Mouse (Mus musculus) kidney, embryonic 14.5 days (tissue): ENCODE measurements around the gene Dcaf12. TPM values are rescaled to one million over a fixed set of nuclear protein-coding genes. Genes with fewer than 3 reads are reported as not detected.

Experiments used
- ATAC-seq: fragments of 200-750 bp; cut with Nextera tagmentation; 2 replicates; pipeline ENCODE4 v1.8.0; 2017; ENCODE audit warnings: moderate number of reproducible peaks, mild to moderate bottlenecking, moderate TSS enrichment, moderate library complexity; ENCODE audit not compliant: low FRiP score, low TSS enrichment
- H3K27ac ChIP-seq: fragments of 300-500 bp; sonication (generic); 2 replicates; pipeline ENCODE4 v1.5.1; 2014; ENCODE audit warnings: low read depth, mild to moderate bottlenecking, low read length, moderate library complexity, mixed read lengths
- H3K27me3 ChIP-seq: fragments of 300-500 bp; sonication (generic); 2 replicates; pipeline ENCODE4 v1.6.1; 2014; ENCODE audit warnings: mild to moderate bottlenecking, low read length; ENCODE audit not compliant: control insufficient read depth, insufficient read depth
- H3K36me3 ChIP-seq: fragments of 300-500 bp; sonication (generic); 2 replicates; pipeline ENCODE4 v1.6.1; 2014; ENCODE audit warnings: low read length, mixed read lengths; ENCODE audit not compliant: control insufficient read depth, insufficient read depth
- H3K4me1 ChIP-seq: fragments of 300-500 bp; sonication (generic); 2 replicates; pipeline ENCODE4 v1.6.1; 2014; ENCODE audit warnings: low read length, mixed read lengths; ENCODE audit not compliant: control insufficient read depth, insufficient read depth
- H3K4me2 ChIP-seq: fragments of 300-500 bp; sonication (generic); replicated peaks from 2 replicates; pipeline ENCODE4 v1.6.1; 2014; ENCODE audit warnings: low read depth, mild to moderate bottlenecking, low read length
- H3K4me3 ChIP-seq: fragments of 300-500 bp; sonication (generic); 2 replicates; pipeline ENCODE4 v1.5.1; 2014; ENCODE audit warnings: mild to moderate bottlenecking, low read length
- H3K9ac ChIP-seq: fragments of 300-500 bp; sonication (generic); 2 replicates; pipeline ENCODE4 v1.6.1; 2014; ENCODE audit warnings: low read depth, mild to moderate bottlenecking, low read length, moderate library complexity
- H3K9me3 ChIP-seq: fragments of 300-500 bp; sonication (generic); 2 replicates; pipeline ENCODE4 v1.6.1; 2016; ENCODE audit warnings: low read length; ENCODE audit not compliant: control insufficient read depth
- WGBS: fragments of 180-500 bp; shearing (Covaris S2); extraction: QIAGEN DNeasy Blood & Tissue Kit; methylation state at CpG from one replicate; pipeline ENCODE4 v1.1.7; 2014; 5-methylcytosine and 5-hydroxymethylcytosine counted together
- polyA plus RNA-seq: library from polyadenylated mRNA; unstranded; fragments of >200 nt; fragmentation: Nextera tagmentation; extraction: Ambion mirVana; gene quantifications from 2 replicates; pipeline ENCODE4 v1.2.1, GENCODE M21; 2014

The Dcaf12 gene
- polyA plus RNA-seq, 1 experiment from 2014 or later, result 53.0 TPM

DNA sequence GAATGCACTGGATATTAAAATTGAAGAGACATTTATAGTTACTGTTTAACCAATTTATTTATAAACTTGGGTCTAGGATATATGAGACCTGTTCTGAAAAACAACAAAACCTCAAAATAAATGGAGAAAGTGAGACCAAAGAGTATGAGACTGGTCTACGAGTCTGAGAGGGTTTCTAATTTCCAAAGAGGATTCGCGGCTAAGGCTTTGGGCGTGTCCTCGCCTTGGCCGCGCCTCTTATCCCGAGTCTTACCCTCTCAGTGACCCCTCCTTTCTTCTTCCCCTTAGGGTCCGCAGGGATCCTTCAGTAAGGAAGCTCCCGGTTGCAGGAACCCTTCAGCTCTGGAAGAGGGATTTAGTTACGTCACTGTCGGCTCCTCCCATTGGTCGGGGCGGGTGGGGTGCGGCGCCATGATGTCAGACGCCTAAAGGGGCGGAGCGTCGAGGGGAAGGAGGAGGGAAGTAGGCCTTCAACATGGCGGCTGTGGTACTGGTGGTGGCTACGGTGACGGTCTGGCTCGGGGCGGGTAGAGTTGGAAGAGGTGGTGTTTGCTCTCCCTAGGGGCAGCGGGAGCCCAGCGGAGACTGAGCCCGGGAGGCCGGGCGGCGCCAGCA, 34.0 kb upstream of the Dcaf12 start, which contains the start of gene Ubap1:
Gene Ubap1, plus strand, starts transcription at position 413 of the 615 bp plus-strand sequence.
- H3K4me2 ChIP-seq, result peak within 1 kb of the TSS; percentile 67
- H3K4me1 ChIP-seq, result 0 out of 2 replicates have a peak, but pooled peaks cover 4% of the 10 kb centered on the region
- peak within 1 kb of the TSS; percentile 86 for H3K9ac ChIP-seq
- ATAC-seq, result peak; percentile 99
- H3K36me3 ChIP-seq, result 0 out of 2 replicates have a peak, but pooled peaks cover 6% of the 10 kb centered on the region
- H3K9me3 ChIP-seq, result no peaks in the 10 kb centered on the region
- peak within 1 kb of the TSS; percentile 96 for H3K27ac ChIP-seq
- WGBS, result under 1% methylated on average over 31 of the region's 31 CpGs
- peak within 1 kb of the TSS; percentile 89 for H3K4me3 ChIP-seq
- H3K27me3 ChIP-seq, result no peaks in the 10 kb centered on the region

DNA sequence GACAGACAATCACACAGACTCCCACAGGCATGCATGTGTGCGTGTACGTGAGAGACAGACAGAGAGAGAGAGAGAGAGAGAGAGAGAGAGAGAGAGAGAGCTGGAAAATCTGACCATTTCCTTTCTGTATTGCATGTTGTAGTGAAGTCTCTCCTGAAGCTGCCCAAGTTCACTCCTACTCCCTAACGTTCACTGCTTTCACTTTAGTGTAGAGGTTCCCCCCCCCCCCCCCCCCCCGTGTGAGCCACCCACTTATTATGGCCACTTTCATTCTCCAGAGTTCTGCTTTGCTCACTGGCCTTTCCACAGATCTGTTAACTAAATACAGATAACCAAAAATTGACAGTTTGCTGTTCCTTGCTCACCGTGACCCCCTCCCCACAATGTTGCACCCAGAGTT, 33.1 kb upstream of the Dcaf12 start:
- 0 out of 2 replicates have a peak, but pooled peaks cover 2% of the 10 kb centered on the region for H3K36me3 ChIP-seq
- H3K27me3 ChIP-seq, result no peaks in the 10 kb centered on the region
- H3K9me3 ChIP-seq, result no peaks in the 10 kb centered on the region
- H3K9ac ChIP-seq, result no peak overlapping the region
- H3K27ac ChIP-seq, result 0 out of 2 replicates have a peak overlapping the region, but pooled peaks have one; percentile 6
- no peak for ATAC-seq
- H3K4me3 ChIP-seq, result peak overlapping the region; percentile 89; the same call in 1 of the 2 replicates
- H3K4me2 ChIP-seq, result peak overlapping the region; percentile 8
- H3K4me1 ChIP-seq, result 0 out of 2 replicates have a peak, but pooled peaks cover 4% of the 10 kb centered on the region
- WGBS, result 48% methylated on average over 5 of the region's 5 CpGs

DNA sequence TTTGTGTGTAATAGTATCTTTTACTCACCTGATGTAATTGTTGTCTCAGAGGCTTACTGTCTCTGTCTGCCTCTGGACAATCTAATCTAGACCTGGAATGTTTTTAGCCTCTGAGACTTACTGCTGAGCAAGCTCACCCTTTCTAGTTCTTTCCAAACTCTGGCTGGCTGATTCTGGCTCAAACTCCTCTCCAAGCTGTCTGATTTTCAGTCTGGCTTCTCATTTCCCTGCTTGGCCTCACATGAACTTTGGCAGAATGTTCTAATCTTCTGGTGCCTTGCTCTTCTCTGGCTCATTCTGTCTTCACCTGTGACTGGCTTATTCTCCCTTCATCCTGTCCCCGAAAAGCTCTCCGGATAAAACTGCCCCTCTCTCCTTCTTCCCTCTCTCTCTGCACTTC, 31.3 kb upstream of the Dcaf12 start:
- Histone ChIP-seq H3K27ac (no peak overlapping the region), H3K4me2 (no peak overlapping the region), H3K9me3 (no peaks in the 10 kb centered on the region), H3K9ac (no peak overlapping the region), H3K27me3 (no peaks in the 10 kb centered on the region), H3K4me1 (0 out of 2 replicates have a peak, but pooled peaks cover 4% of the 10 kb centered on the region), H3K4me3 (no peak overlapping the region), H3K36me3 (no peaks in the 10 kb centered on the region)
- no peak for ATAC-seq
- whole genome bisulfite sequencing, result 75% methylated on average over 2 of the region's 2 CpGs

DNA sequence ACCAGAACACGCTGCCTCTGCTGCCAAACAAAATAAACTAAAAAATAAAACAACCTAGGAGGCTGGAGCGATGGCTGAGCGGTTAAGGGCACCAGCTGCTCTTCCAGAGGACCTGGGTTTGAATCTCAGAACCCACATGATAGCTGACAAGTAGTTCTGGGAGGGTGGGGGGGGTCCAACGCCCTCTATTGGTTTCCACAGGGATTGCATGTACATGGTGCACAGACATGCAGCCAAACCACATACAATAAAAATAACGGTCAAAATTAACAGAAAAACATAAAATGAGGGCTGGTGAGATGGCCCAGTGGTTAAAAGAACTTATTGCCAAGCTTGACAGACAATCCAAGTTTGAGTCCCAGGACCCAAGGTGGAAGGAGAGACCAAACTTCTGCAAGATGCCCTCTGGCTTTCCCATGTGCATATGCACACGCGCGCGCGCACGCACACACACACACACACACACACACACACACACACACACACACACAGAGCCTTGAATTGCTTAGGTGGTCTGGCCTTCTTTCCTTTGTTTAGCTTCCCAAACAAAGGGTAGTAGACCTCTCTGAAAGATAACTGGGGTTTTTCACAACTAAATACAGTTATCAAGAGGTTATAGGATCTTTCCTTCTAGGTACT, 26.3 kb upstream of the Dcaf12 start:
- 78% methylated on average over 11 of the region's 11 CpGs for WGBS
- Histone ChIP-seq H3K9ac (no peak overlapping the region), H3K4me2 (no peak overlapping the region), H3K36me3 (no peaks in the 10 kb centered on the region), H3K4me1 (no peaks in the 10 kb centered on the region), H3K27me3 (no peaks in the 10 kb centered on the region), H3K27ac (no peak overlapping the region), H3K4me3 (no peak overlapping the region), H3K9me3 (no peaks in the 10 kb centered on the region)
- ATAC-seq, result no peak

DNA sequence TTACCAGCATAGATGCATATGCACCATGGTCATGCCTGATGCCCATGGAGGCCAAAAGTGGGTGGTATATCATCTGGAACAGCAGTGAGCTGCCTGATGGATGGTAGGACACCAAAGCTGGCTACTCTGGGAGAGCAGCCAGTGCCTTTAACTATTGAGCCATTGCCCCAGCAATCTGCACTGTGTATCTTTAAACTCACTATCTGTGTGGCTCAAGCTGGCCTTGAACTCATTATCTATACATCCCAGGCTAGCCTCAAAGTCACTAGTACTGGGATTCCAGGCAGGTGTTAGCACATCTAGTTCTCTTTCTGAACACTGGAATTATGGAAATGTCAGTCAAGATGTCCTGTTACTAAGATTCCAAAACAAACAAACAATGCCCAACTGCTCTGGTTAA, 21.9 kb upstream of the Dcaf12 start:
- no peak overlapping the region for H3K4me3 ChIP-seq
- no peak overlapping the region for H3K9ac ChIP-seq
- H3K27me3 ChIP-seq, result no peaks in the 10 kb centered on the region
- H3K4me1 ChIP-seq, result no peaks in the 10 kb centered on the region
- ATAC-seq, result no peak
- no peaks in the 10 kb centered on the region for H3K36me3 ChIP-seq
- no peak overlapping the region for H3K4me2 ChIP-seq
- H3K27ac ChIP-seq, result no peak overlapping the region
- H3K9me3 ChIP-seq, result no peaks in the 10 kb centered on the region

DNA sequence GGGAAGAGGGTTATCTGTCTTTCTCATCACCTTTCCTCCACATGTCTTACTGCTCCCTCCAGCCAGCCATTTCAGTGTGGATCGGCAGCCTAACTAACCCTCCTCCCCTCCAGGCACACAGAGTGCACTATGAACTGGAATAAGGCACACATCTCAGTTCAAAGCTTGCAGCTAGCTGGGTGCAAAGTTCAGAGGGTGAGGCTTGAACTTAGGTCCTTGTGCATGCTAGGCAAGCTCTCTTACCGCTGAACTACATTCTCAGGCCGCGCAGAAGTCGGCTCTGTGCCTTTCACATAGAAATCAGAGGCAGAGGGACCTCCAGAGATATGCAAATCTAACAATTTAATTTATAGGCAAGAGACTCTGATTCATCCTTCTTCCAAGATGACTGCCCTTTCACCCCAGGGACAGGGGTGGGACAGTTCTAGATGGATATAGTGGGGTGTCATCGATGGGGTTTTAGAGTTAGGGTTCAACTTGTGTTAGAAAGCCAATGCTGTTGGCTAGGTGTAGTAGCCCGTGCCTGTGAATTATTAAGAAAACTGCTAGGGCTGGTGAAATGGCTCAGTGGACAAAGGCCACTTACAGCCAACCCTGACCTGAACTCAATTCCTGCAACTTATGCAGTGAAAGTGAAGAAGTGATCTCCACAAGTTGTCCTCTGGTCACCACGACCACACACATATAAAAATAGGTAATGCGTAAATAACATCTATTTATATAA, 17.2 kb upstream of the Dcaf12 start:
- Histone ChIP-seq H3K9me3 (no peaks in the 10 kb centered on the region), H3K9ac (no peak overlapping the region), H3K36me3 (no peaks in the 10 kb centered on the region), H3K27ac (no peak overlapping the region), H3K4me1 (no peaks in the 10 kb centered on the region), H3K4me3 (no peak overlapping the region), H3K27me3 (no peaks in the 10 kb centered on the region), H3K4me2 (no peak overlapping the region)
- no peak for ATAC-seq
- 86% methylated on average over 9 of the region's 9 CpGs for WGBS

DNA sequence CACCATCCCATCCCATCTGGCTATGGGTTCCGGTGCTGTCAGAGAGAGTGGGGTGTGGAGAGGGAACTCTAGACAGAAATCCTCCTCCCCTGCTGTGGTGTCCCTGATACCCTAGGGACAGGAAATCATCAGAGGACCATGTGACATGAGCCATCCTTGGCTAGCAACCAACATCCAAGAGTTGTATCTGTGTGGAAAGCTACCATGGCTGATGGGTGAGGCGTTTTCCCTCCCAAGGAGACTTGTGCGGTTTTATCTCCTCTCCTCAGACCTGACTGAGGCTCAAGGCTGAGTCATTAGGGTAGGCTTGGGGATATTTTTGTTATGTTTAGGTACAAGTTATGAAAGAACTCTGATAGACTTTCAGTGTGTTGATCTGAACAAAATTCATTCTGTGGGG, 16.4 kb upstream of the Dcaf12 start:
- ATAC-seq, result no peak
- Histone ChIP-seq H3K9ac (no peak overlapping the region), H3K9me3 (no peaks in the 10 kb centered on the region), H3K4me3 (no peak overlapping the region), H3K36me3 (no peaks in the 10 kb centered on the region), H3K27ac (no peak overlapping the region), H3K4me1 (no peaks in the 10 kb centered on the region), H3K27me3 (no peaks in the 10 kb centered on the region), H3K4me2 (no peak overlapping the region)
- 74% methylated on average over 3 of the region's 3 CpGs for WGBS

DNA sequence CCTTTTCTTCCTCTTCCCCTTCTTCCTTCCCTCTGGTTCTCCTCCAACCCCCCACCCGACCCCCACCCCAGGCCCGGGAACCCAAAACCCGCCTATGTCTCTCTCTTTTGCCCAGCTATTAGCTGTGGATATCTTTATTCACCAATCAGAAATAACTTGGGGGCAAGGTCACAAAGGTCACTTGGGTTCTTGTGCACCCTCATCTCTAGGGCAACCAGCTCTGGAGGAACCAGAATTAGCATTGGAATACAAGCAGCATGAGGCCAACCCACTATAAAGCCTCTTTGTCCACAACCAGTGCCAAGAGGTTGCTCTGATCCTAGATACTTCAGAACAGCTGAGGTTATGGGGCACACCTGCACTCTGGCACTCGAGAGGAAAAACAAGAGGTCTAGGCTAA, 14.8 kb upstream of the Dcaf12 start:
- Histone ChIP-seq H3K4me2 (no peak overlapping the region), H3K4me3 (no peak overlapping the region), H3K27ac (no peak overlapping the region), H3K27me3 (no peaks in the 10 kb centered on the region), H3K4me1 (no peaks in the 10 kb centered on the region), H3K36me3 (no peaks in the 10 kb centered on the region), H3K9ac (no peak overlapping the region), H3K9me3 (no peaks in the 10 kb centered on the region)
- WGBS, result 66% methylated on average over 4 of the region's 4 CpGs
- ATAC-seq, result no peak

DNA sequence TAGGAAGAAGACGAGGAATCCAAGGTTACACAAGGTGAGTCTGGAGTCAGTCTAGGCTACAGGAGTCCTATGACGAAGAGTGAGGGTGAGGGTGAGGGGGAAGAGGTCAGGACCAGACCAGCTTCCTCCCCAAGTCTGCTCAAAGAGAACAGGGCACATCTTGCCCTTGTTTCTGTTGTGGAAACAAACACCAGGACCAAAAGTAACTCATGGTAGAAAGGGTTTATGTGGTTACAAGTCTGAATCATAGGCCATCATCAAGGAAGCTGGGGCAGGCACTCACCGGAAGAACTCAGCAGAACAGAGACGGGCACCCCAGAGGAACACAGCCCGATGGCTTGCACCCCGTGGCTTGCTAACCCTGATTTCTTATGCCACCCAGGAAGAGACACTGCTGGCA, 12.2 kb upstream of the Dcaf12 start:
- H3K4me3 ChIP-seq, result no peak overlapping the region
- H3K9ac ChIP-seq, result no peak overlapping the region
- no peaks in the 10 kb centered on the region for H3K4me1 ChIP-seq
- H3K9me3 ChIP-seq, result no peaks in the 10 kb centered on the region
- H3K36me3 ChIP-seq, result no peaks in the 10 kb centered on the region
- H3K27ac ChIP-seq, result no peak overlapping the region
- WGBS, result 88% methylated on average over 6 of the region's 6 CpGs
- H3K4me2 ChIP-seq, result no peak overlapping the region
- ATAC-seq, result no peak
- H3K27me3 ChIP-seq, result no peaks in the 10 kb centered on the region
